Mouse (Mus musculus) ES-E14 (cell line): ENCODE measurements around the gene Gm49358. TPM values are rescaled to one million over a fixed set of nuclear protein-coding genes. Genes with fewer than 3 reads are reported as not detected.

ENCODE experiments used
- DNase-seq: peaks from one replicate; pipeline ENCODE4 v3.0.0-alpha.2; 2013; ENCODE audit warnings: low read depth, low spot score
- H3K27ac ChIP-seq: 2 replicates; pipeline ENCODE4 v1.5.1; 2012; ENCODE audit warnings: low read depth, mild to moderate bottlenecking, low read length, moderate library complexity, mixed read lengths; ENCODE audit not compliant: poor library complexity, insufficient read depth, severe bottlenecking
- H3K36me3 ChIP-seq: 2 replicates; pipeline ENCODE4 v1.6.1; 2012; ENCODE audit warnings: mild to moderate bottlenecking, low read length, moderate library complexity, mixed read lengths; ENCODE audit not compliant: control insufficient read depth, poor library complexity, insufficient read depth, severe bottlenecking
- H3K4me1 ChIP-seq, 2 experiments: fragments of 150-350 bp in 1 of 2; sonication (generic) in 1 of 2; 2 replicates each; pipeline ENCODE4 v1.6.1; 2012; ENCODE audit warnings: low read length in 2 of 2, mild to moderate bottlenecking in 1 of 2, mixed read lengths in 1 of 2; ENCODE audit not compliant: control insufficient read depth in 2 of 2, insufficient read depth in 2 of 2, poor library complexity in 1 of 2
- H3K4me3 ChIP-seq, 2 experiments: fragments of 150-350 bp in 1 of 2; sonication (generic) in 1 of 2; 2 replicates each; pipeline ENCODE4 v1.5.1; 2012; ENCODE audit warnings: low read length in 2 of 2, low read depth in 1 of 2, mild to moderate bottlenecking in 1 of 2, mixed read lengths in 1 of 2; ENCODE audit not compliant: insufficient read depth in 1 of 2, poor library complexity in 1 of 2, severe bottlenecking in 1 of 2
- H3K9ac ChIP-seq: 2 replicates; pipeline ENCODE4 v1.6.1; 2012; ENCODE audit warnings: low read depth, mild to moderate bottlenecking, low read length, mixed read lengths; ENCODE audit not compliant: poor library complexity, insufficient read depth, severe bottlenecking
- H3K9me3 ChIP-seq: fragments of 150-350 bp; sonication (generic); 2 replicates; pipeline ENCODE4 v1.6.1; 2012; ENCODE audit warnings: low read depth, mild to moderate bottlenecking, low read length; ENCODE audit not compliant: control insufficient read depth, insufficient read depth
- CHD2 ChIP-seq: IDR thresholded peaks from 2 replicates; pipeline ENCODE4 v1.6.1; 2014; ENCODE audit warnings: mild to moderate bottlenecking, low read depth, low read length, inconsistent platforms
- HCFC1 ChIP-seq: IDR thresholded peaks from 2 replicates; pipeline ENCODE4 v1.6.1; 2012; ENCODE audit warnings: low read length, inconsistent platforms, borderline replicate concordance; ENCODE audit not compliant: insufficient read depth
- MAFK ChIP-seq: IDR thresholded peaks from 2 replicates; pipeline ENCODE4 v1.6.1; 2014; ENCODE audit warnings: mild to moderate bottlenecking, low read depth, low read length, inconsistent platforms; ENCODE audit not compliant: insufficient read depth
- ZC3H11A ChIP-seq: IDR thresholded peaks from 2 replicates; pipeline ENCODE4 v1.6.1; 2012; ENCODE audit warnings: low read depth, mild to moderate bottlenecking, inconsistent platforms, low read length, borderline replicate concordance
- ZNF384 ChIP-seq: IDR thresholded peaks from 2 replicates; pipeline ENCODE4 v1.6.1; 2012; ENCODE audit warnings: low read depth, low read length, inconsistent platforms
- in situ Hi-C, 2 experiments: fragments of 600-800 bp; cut with MboI; formaldehyde crosslinking; loops; one replicate each; pipeline ENCODE4 v1.15.1; 2025; ENCODE audit warnings: low sequenced_read_pairs in 2 of 2, inconsistent platforms in 1 of 2; ENCODE audit not compliant: unreplicated experiment in 2 of 2
- total RNA-seq: library from RNA; depleted of rRNA; stranded (reverse); fragments of 300-350 nt; gene quantifications from 2 replicates; pipeline ENCODE4 v1.2.3, GENCODE M21; 2012

Gm49358 gene
- total RNA-seq, 1 experiment, result 0.58 TPM

DNA sequence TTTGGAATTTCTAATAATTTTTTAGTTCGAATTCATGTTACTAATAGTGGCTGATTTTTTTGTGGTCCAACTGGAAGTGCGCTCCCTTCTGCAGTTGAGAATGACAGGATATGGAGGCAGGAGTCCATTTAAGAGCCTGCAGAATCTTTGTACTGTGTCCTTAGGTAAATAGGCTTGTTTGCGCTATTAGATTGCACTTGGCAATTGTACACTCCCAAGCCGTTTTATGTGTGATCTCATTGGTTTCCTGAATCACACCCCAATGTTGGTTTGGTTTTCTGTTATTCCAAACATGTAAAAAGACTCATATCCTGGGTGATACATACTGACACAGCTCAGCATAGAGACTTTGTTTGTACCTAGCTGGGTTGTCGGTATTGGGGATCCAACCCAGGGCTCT, 19.8 kb downstream of the Gm49358 start:
- in situ Hi-C loops, result no loop called here

GRCm38 (mm10) chr10:86784126-86784675, 20.4 kb downstream of the Gm49358 start:
- Histone ChIP-seq H3K9ac (no peak overlapping the region), H3K27ac (no peak overlapping the region), H3K36me3 (no peaks in the 10 kb centered on the region), H3K9me3 (no peaks in the 10 kb centered on the region), H3K4me1 (peaks cover 5 to 41% of the 10 kb centered on the region in 2 experiments), H3K4me3 (no peak overlapping the region)
- TF ChIP-seq HCFC1, result no peak
- no peak for TF ChIP-seq ZC3H11A
- no peak for TF ChIP-seq ZNF384
- no peak for TF ChIP-seq CHD2
- no peak for TF ChIP-seq MAFK
- no peak for DNase-seq
- in situ Hi-C loops, result no loop called here

More for the DNA sequence above, 19.8 kb downstream of the Gm49358 start:
- DNase-seq, result no peak
- Histone ChIP-seq H3K4me3 (no peak overlapping the region), H3K9me3 (no peaks in the 10 kb centered on the region), H3K9ac (no peak overlapping the region), H3K4me1 (peaks cover 5 to 40% of the 10 kb centered on the region in 2 experiments), H3K27ac (no peak overlapping the region), H3K36me3 (no peaks in the 10 kb centered on the region)
- TF ChIP-seq CHD2 (no peak), HCFC1 (no peak), MAFK (no peak), ZNF384 (no peak), ZC3H11A (no peak)

DNA sequence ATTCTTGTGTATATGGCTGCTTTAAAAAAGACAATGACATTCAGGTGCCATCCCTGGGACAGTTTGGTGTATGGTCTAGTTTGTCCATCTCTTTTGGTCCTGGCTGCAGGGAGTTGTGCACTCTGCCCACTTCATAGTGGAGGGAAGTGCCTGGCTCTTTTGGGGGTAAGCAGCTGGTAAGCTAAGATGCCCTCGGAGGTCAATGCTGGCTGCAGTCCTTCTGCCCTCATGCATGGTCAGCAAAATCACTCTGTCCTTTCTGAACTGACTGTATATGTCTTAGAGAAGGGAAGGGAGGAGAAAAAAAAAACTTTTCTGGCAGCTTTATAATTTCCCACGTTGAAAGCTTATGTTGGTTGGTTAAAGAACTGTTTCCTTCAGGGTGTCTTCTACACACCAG, 21.6 kb downstream of the Gm49358 start:
- TF ChIP-seq ZNF384, result no peak
- TF ChIP-seq CHD2, result no peak
- TF ChIP-seq HCFC1, result no peak
- no peak for TF ChIP-seq ZC3H11A
- TF ChIP-seq MAFK, result no peak

GRCm38 (mm10) chr10:86786083-86786482, 22.3 kb downstream of the Gm49358 start:
- Histone ChIP-seq H3K9me3 (no peaks in the 10 kb centered on the region), H3K4me1 (peaks cover 5 to 38% of the 10 kb centered on the region in 2 experiments), H3K9ac (no peak overlapping the region), H3K36me3 (no peaks in the 10 kb centered on the region), H3K27ac (no peak overlapping the region), H3K4me3 (no peak overlapping the region)
- no peak for DNase-seq
- in situ Hi-C loops, result no loop called here
- TF ChIP-seq MAFK (peak; percentile 61), CHD2 (no peak), HCFC1 (no peak), ZNF384 (no peak)

More for the DNA sequence above, 21.6 kb downstream of the Gm49358 start:
- Histone ChIP-seq H3K9me3 (no peaks in the 10 kb centered on the region), H3K4me1 (peaks cover 5 to 38% of the 10 kb centered on the region in 2 experiments), H3K4me3 (no peak overlapping the region), H3K36me3 (no peaks in the 10 kb centered on the region), H3K9ac (no peak overlapping the region), H3K27ac (no peak overlapping the region)
- DNase-seq, result no peak
- in situ Hi-C loops, result no loop called here

DNA sequence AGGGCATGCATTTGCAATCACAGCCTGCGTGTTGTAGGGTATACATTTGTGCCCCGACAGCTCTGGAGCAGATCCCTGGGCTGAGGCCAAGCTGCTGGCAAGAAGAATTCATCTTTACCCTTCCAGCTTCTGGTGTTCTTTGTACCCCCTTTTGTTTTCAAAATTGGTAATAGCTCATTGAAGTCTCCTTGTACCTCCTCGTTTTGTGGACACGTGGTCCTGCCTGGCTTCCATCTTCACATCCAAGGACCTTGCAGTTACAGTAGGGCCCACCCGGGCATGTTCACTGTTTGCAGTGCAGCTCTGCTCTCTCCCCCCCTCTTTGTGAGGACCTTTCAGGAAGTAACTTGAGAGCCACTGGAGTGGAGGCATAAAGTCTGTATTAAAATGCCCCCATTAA, 24.4 kb downstream of the Gm49358 start:
- Histone ChIP-seq H3K27ac (no peak overlapping the region), H3K4me3 (no peak overlapping the region), H3K9ac (no peak overlapping the region), H3K9me3 (no peaks in the 10 kb centered on the region), H3K4me1 (peaks cover 4 to 30% of the 10 kb centered on the region in 2 experiments), H3K36me3 (no peaks in the 10 kb centered on the region)
- DNase-seq, result no peak
- in situ Hi-C loops, result no loop called here
- no peak for TF ChIP-seq ZC3H11A
- no peak for TF ChIP-seq ZNF384
- no peak for TF ChIP-seq HCFC1
- no peak for TF ChIP-seq MAFK
- TF ChIP-seq CHD2, result no peak
